Mouse (Mus musculus) CD8-positive naive resting alpha-beta T cell, adult 2 months (primary cell): Measurements from ENCODE around the gene Cpne9.

ENCODE experiments used
- DNase-seq, 2 experiments: peaks; one replicate each; pipeline ENCODE4 v3.0.0; 2022; ENCODE audit warnings: low read depth in 2 of 2, low spot score in 2 of 2

Cpne9 gene

DNA sequence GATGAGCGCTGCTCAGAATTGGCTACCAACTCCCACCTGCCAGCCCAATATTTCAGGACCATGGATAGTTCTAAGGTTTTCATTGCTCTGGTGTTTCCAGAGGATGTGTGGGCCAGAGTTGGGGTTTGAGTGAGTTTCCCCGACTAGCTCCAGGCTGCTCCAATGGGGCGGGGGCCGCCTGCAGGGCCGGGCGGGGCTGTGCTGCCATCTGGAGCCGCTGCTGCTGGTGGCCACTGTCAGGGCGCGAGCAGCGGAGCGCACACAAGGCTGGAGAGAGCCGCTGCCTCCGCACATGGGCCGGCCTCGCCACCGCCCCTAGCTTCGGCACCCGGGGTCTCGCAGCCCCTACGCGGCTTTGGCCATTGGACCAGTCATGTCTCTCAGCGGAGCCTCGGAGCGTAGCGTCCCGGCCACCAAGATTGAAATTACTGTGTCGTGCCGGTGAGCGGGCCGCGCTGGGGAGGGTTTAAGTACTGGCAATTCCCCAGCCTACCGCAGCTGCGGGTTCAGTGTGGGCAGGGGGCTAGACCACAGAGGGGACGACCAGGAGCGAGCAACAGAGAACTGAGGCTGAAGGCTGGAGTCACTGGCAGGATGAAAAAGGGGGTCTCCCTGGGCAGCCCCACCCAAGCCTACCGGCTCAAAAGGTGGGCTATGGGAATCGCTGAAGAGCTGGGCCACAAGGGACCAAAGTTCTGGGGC lies at the start of gene Cpne9:
Gene Cpne9, plus strand, starts transcription at position 207 of the 702 bp plus-strand sequence.
- DNase-seq, result no peak

DNA sequence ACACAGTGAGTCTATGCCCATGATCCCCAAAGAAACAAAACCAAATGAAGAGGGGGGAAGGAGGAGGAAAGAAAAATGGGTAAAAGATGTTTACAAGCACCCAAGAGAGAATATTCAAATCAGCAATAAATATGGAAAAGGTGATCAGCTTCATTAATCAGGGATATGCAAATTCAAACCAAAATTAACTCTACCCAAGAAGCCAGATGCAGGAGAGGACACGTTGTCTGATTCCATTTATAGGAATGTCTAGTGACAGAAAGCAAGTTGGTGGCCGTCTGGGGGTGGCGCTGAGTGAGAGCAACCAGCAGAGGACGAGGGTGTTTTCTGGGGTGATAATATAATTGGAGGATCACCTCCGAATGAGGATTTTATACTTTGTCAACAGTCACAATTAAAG lies 47.0 kb upstream of the Cpne9 start:
- no peak for DNase-seq

DNA sequence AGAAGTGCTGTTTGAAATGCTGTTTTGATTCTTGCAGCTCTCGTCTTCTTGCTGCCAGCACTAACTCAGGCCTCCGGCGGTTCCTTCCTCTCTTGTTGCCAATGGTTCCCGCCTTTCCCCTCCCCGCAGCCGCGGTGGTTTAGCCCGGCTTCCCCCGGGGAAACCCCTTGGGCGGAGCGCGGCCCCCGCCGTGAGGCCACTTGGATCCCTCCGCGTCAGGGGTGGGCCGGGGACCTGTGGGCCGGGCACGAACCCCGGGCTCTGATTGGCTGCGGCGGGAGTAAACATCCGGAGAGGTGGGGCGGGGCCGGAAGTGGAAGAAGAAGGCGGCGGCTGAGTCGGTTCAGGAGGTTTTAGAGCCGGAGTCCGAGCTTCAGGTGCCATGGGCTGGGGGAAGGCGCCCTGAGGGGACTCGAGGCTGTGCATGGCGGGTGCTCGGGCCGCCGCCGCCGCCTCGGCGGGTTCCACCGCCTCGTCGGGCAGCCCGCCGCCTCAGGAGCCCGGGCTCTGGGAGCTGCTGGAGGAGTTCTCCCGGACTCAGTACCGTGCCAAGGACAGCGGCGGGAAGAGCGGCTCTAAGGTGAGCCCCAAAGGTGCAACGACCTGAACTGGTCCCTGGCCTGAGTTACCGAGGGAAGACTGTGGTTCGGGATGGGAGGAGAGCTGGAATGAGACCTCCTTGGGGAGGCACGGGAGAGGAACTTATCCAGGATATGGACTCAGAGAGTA lies 44.4 kb upstream of the Cpne9 start, which contains the start of gene Mtmr14:
Gene Mtmr14, plus strand, starts transcription at position 302 of the 729 bp plus-strand sequence.
- DNase-seq, result peak; percentile 99 to 100

GRCm38 (mm10) chr6:113238442-113238841 lies 43.7 kb upstream of the Cpne9 start:
- no peak for DNase-seq

GRCm38 (mm10) chr6:113242753-113243152 lies 39.4 kb upstream of the Cpne9 start:
- no peak for DNase-seq

DNA sequence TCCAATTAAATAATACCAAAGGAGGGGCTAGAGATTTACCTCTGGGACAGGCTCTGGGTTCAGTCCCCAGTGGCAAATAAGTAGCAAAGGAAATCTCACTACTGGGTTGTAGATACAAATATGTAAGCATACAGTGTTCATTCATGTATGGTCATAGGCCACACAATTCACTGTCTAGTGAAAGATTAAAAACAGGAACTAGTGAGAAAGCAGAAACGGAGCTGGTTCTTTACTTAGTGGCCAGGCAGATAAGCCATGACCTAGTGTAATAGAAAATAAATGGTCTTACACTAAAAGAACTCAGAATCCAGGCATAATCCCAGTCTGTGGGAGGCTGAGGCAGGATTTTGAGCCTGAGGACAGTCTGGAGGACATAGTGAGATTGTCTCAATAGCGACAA lies 36.5 kb upstream of the Cpne9 start:
- no peak for DNase-seq

- DNase-seq, result no peak
Measured at GRCm38 (mm10) chr6:113250786-113251185, 31.3 kb upstream of the Cpne9 start.

- no peak for DNase-seq
Measured at GRCm38 (mm10) chr6:113251921-113252320, 30.2 kb upstream of the Cpne9 start.

GRCm38 (mm10) chr6:113254899-113255298 lies 27.2 kb upstream of the Cpne9 start:
- DNase-seq, result no peak

GRCm38 (mm10) chr6:113261174-113261858 lies 20.8 kb upstream of the Cpne9 start:
- no peak for DNase-seq

GRCm38 (mm10) chr6:113263531-113263930 lies 18.6 kb upstream of the Cpne9 start:
- DNase-seq, result no peak

DNA sequence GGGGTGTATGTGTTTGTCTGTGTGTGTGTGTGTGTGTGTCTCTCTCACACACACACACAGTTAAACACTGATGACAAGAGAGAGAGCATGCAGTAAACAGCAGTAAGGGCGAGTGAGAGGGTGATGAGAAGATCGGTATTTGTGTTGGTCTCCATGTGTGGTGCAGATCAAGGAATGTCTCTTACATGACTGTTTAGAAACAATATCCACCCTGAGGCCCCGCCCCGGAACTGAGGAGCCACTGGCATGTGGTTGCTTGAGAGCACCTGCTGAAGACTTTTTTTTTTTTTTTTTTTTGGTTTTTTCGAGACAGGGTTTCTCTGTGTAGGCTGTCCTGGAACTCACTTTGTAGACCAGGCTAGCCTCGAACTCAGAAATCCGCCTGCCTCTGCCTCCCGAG lies 17.7 kb upstream of the Cpne9 start:
- no peak for DNase-seq

- DNase-seq, result no peak
Measured at GRCm38 (mm10) chr6:113266996-113267655, 15.0 kb upstream of the Cpne9 start.

DNA sequence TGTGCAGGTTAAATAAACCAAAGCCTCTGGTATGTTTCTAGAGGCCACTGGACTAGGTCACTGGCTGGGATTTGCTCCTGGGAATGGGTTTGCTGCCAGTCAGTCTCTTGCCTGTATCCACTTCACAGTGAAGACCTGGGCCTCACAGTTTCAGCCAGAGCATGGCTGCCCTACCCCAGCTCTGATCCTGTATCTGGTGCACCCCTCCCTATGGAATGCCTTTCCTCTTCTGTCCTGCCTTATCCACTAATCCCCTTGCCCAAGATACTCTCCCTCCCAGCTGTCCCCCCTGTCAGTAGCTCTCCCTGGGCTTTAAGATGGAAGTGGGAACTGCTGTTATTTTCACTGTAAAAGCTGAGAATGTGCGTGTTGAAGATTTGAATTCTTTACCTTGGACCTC lies 14.1 kb upstream of the Cpne9 start:
- DNase-seq, result no peak

DNA sequence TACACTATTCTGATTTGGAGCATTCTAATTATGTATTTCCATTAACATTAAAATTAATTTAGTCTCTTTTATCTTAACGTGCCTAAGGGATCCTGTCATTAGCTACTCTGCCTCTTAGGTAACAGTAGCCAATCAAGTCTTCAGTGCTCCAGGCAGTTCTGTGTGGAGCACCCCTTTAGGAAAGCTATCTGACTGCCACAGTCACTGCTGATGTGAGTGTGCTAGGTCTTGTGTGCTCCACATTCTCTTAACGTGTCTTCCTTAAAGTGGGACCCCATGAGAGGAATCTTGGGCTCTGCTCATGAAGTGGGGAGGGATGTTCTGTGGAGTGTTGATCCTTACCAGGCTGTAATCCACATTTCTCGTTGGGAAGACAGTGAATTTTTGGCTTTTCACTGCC lies 9.7 kb upstream of the Cpne9 start:
- no peak for DNase-seq

- no peak for DNase-seq
Measured at GRCm38 (mm10) chr6:113276846-113277245, 5.3 kb upstream of the Cpne9 start.

GRCm38 (mm10) chr6:113281676-113282075 lies 431 bp upstream of the Cpne9 start:
- DNase-seq, result no peak

- DNase-seq, result no peak
Measured at GRCm38 (mm10) chr6:113282969-113283368, 862 bp downstream of the Cpne9 start.

- DNase-seq, result no peak
Measured at GRCm38 (mm10) chr6:113283500-113283899, 1.4 kb downstream of the Cpne9 start.

GRCm38 (mm10) chr6:113284931-113285330 lies 2.8 kb downstream of the Cpne9 start:
- no peak for DNase-seq

GRCm38 (mm10) chr6:113286316-113286715 lies 4.2 kb downstream of the Cpne9 start:
- no peak for DNase-seq
